17 mouse cellular contexts compared by ENCODE assay signal in the genomic region with DNA sequence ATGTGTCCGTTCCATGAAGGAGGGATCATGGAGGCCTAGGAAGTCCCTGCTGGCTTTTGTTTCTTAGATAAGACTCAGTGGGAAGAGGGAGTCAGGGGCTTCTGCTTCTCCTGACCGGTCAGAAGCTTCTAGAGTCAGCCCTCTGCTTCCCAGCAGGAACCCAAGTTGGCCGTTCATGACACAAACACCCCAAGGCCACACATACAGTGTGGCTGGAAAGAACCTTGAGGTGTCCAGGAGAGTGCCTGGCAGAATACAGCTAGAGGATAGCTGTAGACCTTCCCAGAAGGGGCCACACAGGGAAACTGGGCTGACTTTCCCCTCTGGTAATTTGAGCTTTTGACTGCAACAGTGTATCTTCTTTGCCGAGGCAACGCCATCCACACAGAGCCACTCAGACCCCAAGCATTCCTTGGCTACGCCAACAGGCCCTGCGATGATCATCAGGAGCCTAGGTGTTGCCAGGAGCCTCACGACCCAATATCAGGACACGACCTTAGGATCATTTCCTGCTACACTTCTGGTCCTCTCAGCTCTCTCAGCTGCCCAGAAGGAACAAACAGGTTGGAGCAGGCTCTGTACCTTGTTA. TPM values are rescaled to one million over a fixed set of nuclear protein-coding genes. Genes with fewer than 3 reads are reported as not detected.
DNase-seq lines count a peak whose midpoint lies in the region; ATAC-seq and TF ChIP-seq lines count a peak whose summit lies in the region.
"Had no signal": no experiment of that assay in that cellular context is flagged by ENCODE, and none has a peak within 500 bp of the region (broad histone marks: within the 10 kb centered on the region; RNA-seq: fewer than 3 reads in every experiment).

No protein-coding gene starts in this region.

- no peak overlapping the region for H3K4me2 ChIP-seq in midbrain, postnatal 0 days (ENCODE audit: low read depth, low read length, poor library complexity, severe bottlenecking)
- no peak overlapping the region for H3K4me2 ChIP-seq in midbrain, embryonic 14.5 days (ENCODE audit: low read length)
- H3K4me2 ChIP-seq: forebrain, embryonic 15.5 days; hindbrain, embryonic 12.5 days had no signal

- H3K9me3 ChIP-seq in midbrain, postnatal 0 days (ENCODE audit: low read length) = no peaks in the 10 kb centered on the region
- no peaks in the 10 kb centered on the region for H3K9me3 ChIP-seq in midbrain, embryonic 14.5 days (ENCODE audit: control insufficient read depth, low read length)
- H3K9me3 ChIP-seq: forebrain, embryonic 15.5 days; hindbrain, embryonic 12.5 days had no signal

- H3K4me1 ChIP-seq in midbrain, postnatal 0 days (ENCODE audit: insufficient read depth, low read length) = peaks cover 11% of the 10 kb centered on the region
- peaks cover 10% of the 10 kb centered on the region for H3K4me1 ChIP-seq in midbrain, embryonic 14.5 days (ENCODE audit: control insufficient read depth, insufficient read depth, low read length)

- H3K27ac ChIP-seq in midbrain, postnatal 0 days (ENCODE audit: low read depth, low read length) = peak overlapping the region; percentile 32
- no peak overlapping the region for H3K27ac ChIP-seq in midbrain, embryonic 14.5 days (replicated peaks; ENCODE audit: low read depth, low read length)
- H3K27ac ChIP-seq: forebrain, embryonic 15.5 days; hindbrain, embryonic 12.5 days had no signal

- H3K9ac ChIP-seq in midbrain, postnatal 0 days (replicated peaks; ENCODE audit: low read length, poor library complexity, severe bottlenecking) = no peak overlapping the region
- no peak overlapping the region for H3K9ac ChIP-seq in midbrain, embryonic 14.5 days (replicated peaks; ENCODE audit: low read length)
- H3K9ac ChIP-seq: forebrain, embryonic 15.5 days; hindbrain, embryonic 12.5 days had no signal

- WGBS in midbrain, postnatal 0 days = 69% methylated on average over 9 of the region's 9 CpGs
- WGBS in midbrain, embryonic 14.5 days = 69% methylated on average over 9 of the region's 9 CpGs

- peaks cover 4% of the 10 kb centered on the region; the same call in 1 of the 2 replicates for H3K27me3 ChIP-seq in midbrain, postnatal 0 days (ENCODE audit: insufficient read depth, low read length)
- H3K27me3 ChIP-seq in midbrain, embryonic 14.5 days (ENCODE audit: control insufficient read depth, insufficient read depth, low read length) = peaks cover 13% of the 10 kb centered on the region

- no peak for TF ChIP-seq CTCF in midbrain, postnatal 0 days (IDR thresholded peaks at IDR 0.05)

- DNase-seq in heart, adult 11 months = peak; percentile 97
- no peak for DNase-seq in heart, adult 8-10 months (ENCODE audit: low spot score)
- no peak for DNase-seq in midbrain, postnatal 0 days (ENCODE audit: low spot score)
- DNase-seq in midbrain, embryonic 14.5 days = no peak
- peak; percentile 53 for DNase-seq in gastrocnemius, postnatal 14 days
- DNase-seq in heart, postnatal 10 days = peak; percentile 64 to 71
- no peak for DNase-seq in left cerebral cortex, adult 11 months (ENCODE audit: low spot score)
- DNase-seq in T-cell, adult 2 months (ENCODE audit: low spot score) = no peak
- DNase-seq: layer of hippocampus, postnatal 36 days had no signal

- no peak for ATAC-seq in midbrain, postnatal 0 days (ENCODE audit: low FRiP score)
- ATAC-seq in midbrain, embryonic 14.5 days (ENCODE audit: low FRiP score, low TSS enrichment) = no peak
- ATAC-seq: activated CD4-positive, CD25-positive, alpha-beta regulatory T cell, adult 4 months; intestine, postnatal 0 days; lung, postnatal 0 days had no signal

- intact Hi-C loops in gastrocnemius, postnatal 14 days (cut with DNase I; ENCODE audit: low total_unique reads) = no loop called here
- intact Hi-C loops in heart, postnatal 10 days (cut with DNase I) = no loop called here

- H3K4me3 ChIP-seq in midbrain, postnatal 0 days (ENCODE audit: low read depth, low read length) = no peak overlapping the region
- no peak overlapping the region for H3K4me3 ChIP-seq in midbrain, embryonic 14.5 days (replicated peaks; ENCODE audit: low read depth, low read length)
- H3K4me3 ChIP-seq: forebrain, embryonic 15.5 days; hindbrain, embryonic 12.5 days had no signal

- H3K36me3 ChIP-seq in midbrain, postnatal 0 days (ENCODE audit: insufficient read depth, low read length) = peaks cover 3% of the 10 kb centered on the region; the same call in 1 of the 2 replicates
- peaks cover 14% of the 10 kb centered on the region for H3K36me3 ChIP-seq in midbrain, embryonic 14.5 days (ENCODE audit: control insufficient read depth, insufficient read depth, low read length)

RNA-seq across cellular contexts. Expression of a gene that starts 2.1 kb away (rescaled TPM):
- 100 to 1,000 TPM; 215 to 381 (median 317) TPM for total RNA-seq in heart, adult 8-10 months (2022)
- 3.0 and 3.5 TPM in 2 replicates for total RNA-seq in midbrain, postnatal 0 days (2014; rRNA removed)
- 3.3 and 3.4 TPM in 2 replicates for polyA plus RNA-seq in midbrain, postnatal 0 days (2015; fragmentation: Nextera tagmentation; extraction: Ambion mirVana)
- 2.5 and 3.6 TPM in 2 replicates for polyA plus RNA-seq in midbrain, embryonic 14.5 days (2014; fragmentation: Nextera tagmentation; extraction: Ambion mirVana)
- total RNA-seq in gastrocnemius, postnatal 14 days (2021) = 10 to 100 TPM in 1 of 2 experiments, 1 to 10 TPM in 1; 3.7 to 15.5 TPM
- total RNA-seq in heart, postnatal 10 days (2021) = 100 to 1,000 TPM; 221 to 337 TPM

RNA-seq across cellular contexts. Expression of a gene that starts 8.5 kb away (rescaled TPM):
- 10 to 100 TPM; 65.5 to 84.7 (median 73.7) TPM for total RNA-seq in heart, adult 8-10 months (2022)
- 60.6 and 84.0 TPM in 2 replicates for total RNA-seq in midbrain, postnatal 0 days (2014; rRNA removed)
- polyA plus RNA-seq in midbrain, postnatal 0 days (2015; fragmentation: Nextera tagmentation; extraction: Ambion mirVana) = 108 and 113 TPM in 2 replicates
- 131 and 148 TPM in 2 replicates for polyA plus RNA-seq in midbrain, embryonic 14.5 days (2014; fragmentation: Nextera tagmentation; extraction: Ambion mirVana)
- 10 to 100 TPM; 27.1 to 32.0 TPM for total RNA-seq in gastrocnemius, postnatal 14 days (2021)
- total RNA-seq in heart, postnatal 10 days (2021) = 10 to 100 TPM; 65.1 to 71.7 TPM

RNA-seq across cellular contexts. Expression of a gene that starts 9.1 kb away (rescaled TPM):
- 1 to 10 TPM; 3.7 to 8.2 (median 6.5) TPM for total RNA-seq in heart, adult 8-10 months (2022)
- total RNA-seq in midbrain, postnatal 0 days (2014; rRNA removed) = not detected in 2 replicates
- not detected in 2 replicates for polyA plus RNA-seq in midbrain, postnatal 0 days (2015; fragmentation: Nextera tagmentation; extraction: Ambion mirVana)
- polyA plus RNA-seq in midbrain, embryonic 14.5 days (2014; fragmentation: Nextera tagmentation; extraction: Ambion mirVana) = not detected in 2 replicates
- total RNA-seq in gastrocnemius, postnatal 14 days (2021) = not detected
- 1 to 10 TPM; 3.2 to 3.6 TPM for total RNA-seq in heart, postnatal 10 days (2021)
- total RNA-seq: ES-E14; layer of hippocampus, postnatal 36 days; liver, adult 2 months had no signal
- polyA plus RNA-seq: activated CD4-positive, CD25-positive, alpha-beta regulatory T cell, adult 4 months; forebrain, embryonic 15.5 days; hindbrain, embryonic 12.5 days; intestine, postnatal 0 days; liver, adult 2 months; small intestine, adult 2 months had no signal

RNA-seq across cellular contexts. Expression of a gene that starts 42.0 kb away (rescaled TPM):
- total RNA-seq in heart, adult 8-10 months (2022) = 10 to 100 TPM; 24.1 to 44.1 (median 34.9) TPM
- 12.1 and 16.0 TPM in 2 replicates for total RNA-seq in midbrain, postnatal 0 days (2014; rRNA removed)
- 16.9 and 18.0 TPM in 2 replicates for polyA plus RNA-seq in midbrain, postnatal 0 days (2015; fragmentation: Nextera tagmentation; extraction: Ambion mirVana)
- 17.2 and 18.2 TPM in 2 replicates for polyA plus RNA-seq in midbrain, embryonic 14.5 days (2014; fragmentation: Nextera tagmentation; extraction: Ambion mirVana)
- 1 to 10 TPM; 3.9 to 4.7 TPM for total RNA-seq in gastrocnemius, postnatal 14 days (2021)
- 10 to 100 TPM in 1 of 2 experiments, 1 to 10 TPM in 1; 7.2 to 10.6 TPM for total RNA-seq in heart, postnatal 10 days (2021)

Comparison
In these comparisons a context has a peak if more than half of its experiments do, and no peak if none do; other contexts are left out.
1. DNase-seq: peak in heart, adult 11 months (single experiment), gastrocnemius, postnatal 14 days (single experiment) and heart, postnatal 10 days (2 of 2); none in heart, adult 8-10 months (single experiment), midbrain, postnatal 0 days (single experiment), midbrain, embryonic 14.5 days (single experiment), left cerebral cortex, adult 11 months (single experiment) and T-cell, adult 2 months (single experiment).
2. RNA of a gene that starts 2.1 kb away (total RNA-seq): 221 to 337 TPM in heart, postnatal 10 days and 215 to 381 TPM in heart, adult 8-10 months; 3.7 to 15.5 TPM in gastrocnemius, postnatal 14 days and 3.0 to 3.5 TPM in midbrain, postnatal 0 days; every median in the first group is over 10 times any median in the second.